ENCODE assay signal across 50 mouse cellular contexts in genomic region chr4:151046524-151046923, GRCm38 (mm10). TPM values are rescaled to one million over a fixed set of nuclear protein-coding genes. Genes with fewer than 3 reads are reported as not detected.
"Had no signal": no experiment of that assay in that cellular context is flagged by ENCODE, and none has a peak within 500 bp of the region (broad histone marks: within the 10 kb centered on the region; RNA-seq: fewer than 3 reads in every experiment).

No protein-coding gene starts in this region.

- H3K4me2 ChIP-seq: heart, embryonic 12.5 days; heart, embryonic 13.5 days; heart, embryonic 15.5 days; hindbrain, embryonic 12.5 days; hindbrain, embryonic 13.5 days; hindbrain, embryonic 14.5 days; hindbrain, embryonic 15.5 days; intestine, embryonic 15.5 days; kidney, embryonic 15.5 days had no signal

- H3K9me3 ChIP-seq: heart, embryonic 12.5 days; heart, embryonic 13.5 days; heart, embryonic 15.5 days; hindbrain, embryonic 10.5 days; hindbrain, embryonic 12.5 days; hindbrain, embryonic 13.5 days; hindbrain, embryonic 15.5 days; intestine, embryonic 15.5 days; kidney, embryonic 15.5 days had no signal

- H3K27ac ChIP-seq: heart, embryonic 13.5 days; heart, embryonic 15.5 days; hindbrain, embryonic 10.5 days; hindbrain, embryonic 12.5 days; hindbrain, embryonic 13.5 days; hindbrain, embryonic 14.5 days; hindbrain, embryonic 15.5 days; hindbrain, postnatal 0 days; intestine, embryonic 15.5 days; kidney, embryonic 15.5 days; kidney, postnatal 0 days; left cerebral cortex, adult 2 months had no signal

- H3K27me3 ChIP-seq: heart, embryonic 12.5 days; heart, embryonic 13.5 days; heart, embryonic 15.5 days; hindbrain, embryonic 15.5 days; intestine, embryonic 15.5 days; kidney, embryonic 15.5 days had no signal

- DNase-seq: heart, postnatal 10 days; heart, postnatal 14 days; heart, postnatal 36 days; heart, postnatal 4 days; kidney, adult 11 months; kidney, adult 18-20 months; kidney, adult 2 months; kidney, adult 8-10 months; kidney, adult 9 months; kidney, postnatal 10 days; kidney, postnatal 14 days; kidney, postnatal 25 days; kidney, postnatal 36 days; kidney, postnatal 4 days; layer of hippocampus, adult 9-11 months; layer of hippocampus, postnatal 36 days had no signal

- H3K9ac ChIP-seq: heart, embryonic 12.5 days; heart, embryonic 13.5 days; heart, embryonic 15.5 days; hindbrain, embryonic 12.5 days; hindbrain, embryonic 13.5 days; hindbrain, embryonic 14.5 days; hindbrain, embryonic 15.5 days; intestine, embryonic 15.5 days; kidney, embryonic 15.5 days had no signal

- ATAC-seq: hindbrain, embryonic 16.5 days; hindbrain, postnatal 0 days; inflammation-experienced regulatory T-cells, adult 6 months; intestine, embryonic 15.5 days; intestine, embryonic 16.5 days; intestine, postnatal 0 days had no signal

- H3K36me3 ChIP-seq: intestine, embryonic 15.5 days had no signal

- H3K4me3 ChIP-seq: heart, embryonic 12.5 days; heart, embryonic 13.5 days; heart, embryonic 15.5 days; hindbrain, embryonic 10.5 days; hindbrain, embryonic 12.5 days; hindbrain, embryonic 13.5 days; hindbrain, embryonic 15.5 days; intestine, embryonic 15.5 days; kidney, embryonic 15.5 days; left cerebral cortex, adult 2 months had no signal

RNA-seq across cellular contexts. Expression of gene Gm13090, which starts 42.8 kb away (rescaled TPM):
- total RNA-seq: heart, postnatal 10 days; heart, postnatal 14 days; heart, postnatal 25 days; heart, postnatal 36 days; heart, postnatal 4 days; hematopoietic stem cell, adult 5-6 weeks; hindbrain, postnatal 0 days; layer of hippocampus, adult 18-20 months; layer of hippocampus, adult 8-10 months; layer of hippocampus, postnatal 10 days; layer of hippocampus, postnatal 25 days; layer of hippocampus, postnatal 36 days; left cerebral cortex, adult 18-20 months; left cerebral cortex, adult 2 months; left cerebral cortex, adult 8-10 months; left cerebral cortex, postnatal 10 days had no signal
- polyA plus RNA-seq: heart, embryonic 12.5 days; heart, embryonic 13.5 days; heart, embryonic 14.5 days; heart, embryonic 15.5 days; hindbrain, embryonic 10.5 days; hindbrain, embryonic 12.5 days; hindbrain, embryonic 13.5 days; hindbrain, embryonic 15.5 days; hindbrain, embryonic 16.5 days; hindbrain, postnatal 0 days; inflammation-experienced regulatory T-cells, adult 6 months; intestine, embryonic 14.5 days; intestine, embryonic 15.5 days; intestine, embryonic 16.5 days; intestine, postnatal 0 days; kidney, adult 2 months; kidney, embryonic 14.5 days; kidney, embryonic 15.5 days; kidney, embryonic 16.5 days; large intestine, adult 2 months had no signal

RNA-seq across cellular contexts. Expression of gene Uts2, which starts 49.6 kb away (rescaled TPM):
- total RNA-seq: heart, postnatal 10 days; heart, postnatal 14 days; heart, postnatal 25 days; heart, postnatal 36 days; heart, postnatal 4 days; hematopoietic stem cell, adult 5-6 weeks; hindbrain, postnatal 0 days; layer of hippocampus, adult 18-20 months; layer of hippocampus, adult 8-10 months; layer of hippocampus, postnatal 10 days; layer of hippocampus, postnatal 25 days; layer of hippocampus, postnatal 36 days; left cerebral cortex, adult 18-20 months; left cerebral cortex, adult 2 months; left cerebral cortex, adult 8-10 months; left cerebral cortex, postnatal 10 days had no signal
- polyA plus RNA-seq: heart, embryonic 12.5 days; heart, embryonic 13.5 days; heart, embryonic 14.5 days; heart, embryonic 15.5 days; heart, embryonic 16.5 days; heart, postnatal 0 days; hindbrain, embryonic 10.5 days; hindbrain, embryonic 11.5 days; hindbrain, embryonic 12.5 days; hindbrain, embryonic 13.5 days; hindbrain, embryonic 14.5 days; inflammation-experienced regulatory T-cells, adult 6 months; intestine, embryonic 14.5 days; intestine, embryonic 15.5 days; intestine, embryonic 16.5 days; intestine, postnatal 0 days; kidney, adult 2 months; kidney, embryonic 14.5 days; kidney, embryonic 15.5 days; kidney, embryonic 16.5 days; kidney, postnatal 0 days; large intestine, adult 2 months had no signal
